12 mouse cellular contexts compared by ENCODE assay signal in the genomic region with DNA sequence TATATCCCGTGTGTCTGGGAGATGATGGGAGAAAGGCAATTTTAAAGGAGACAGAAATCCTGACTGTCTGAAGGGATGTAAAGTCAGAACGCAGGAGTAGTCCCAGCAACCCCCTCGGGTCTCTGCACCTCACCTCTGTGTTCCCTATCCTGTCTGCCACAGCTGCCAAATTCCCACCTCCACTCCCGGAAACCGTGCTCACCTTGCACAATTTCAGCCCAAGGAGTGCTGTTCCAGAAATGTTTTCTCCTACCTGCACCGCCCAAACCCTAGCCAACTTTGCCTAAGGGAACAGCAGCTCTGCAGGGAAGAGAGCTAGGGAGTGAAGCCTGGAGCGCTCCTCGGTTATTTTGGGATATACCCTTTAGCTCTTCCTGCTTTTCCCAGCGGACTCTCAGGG.
"Had no signal": no experiment of that assay in that cellular context is flagged by ENCODE, and none has a peak within 500 bp of the region (broad histone marks: within the 10 kb centered on the region; RNA-seq: fewer than 3 reads in every experiment).

No protein-coding gene starts in this region.

- DNase-seq: lung, adult 18-20 months; lung, postnatal 10 days; lung, postnatal 4 days; midbrain, embryonic 14.5 days; retina, postnatal 1 day; right cerebral cortex, adult 18-20 months; right cerebral cortex, postnatal 14 days; right cerebral cortex, postnatal 4 days; spleen, adult 18-20 months; thymus, adult 18-20 months; thymus, postnatal 14 days; thymus, postnatal 4 days had no signal
